8 mouse cellular contexts compared by ENCODE assay signal in the genomic region with DNA sequence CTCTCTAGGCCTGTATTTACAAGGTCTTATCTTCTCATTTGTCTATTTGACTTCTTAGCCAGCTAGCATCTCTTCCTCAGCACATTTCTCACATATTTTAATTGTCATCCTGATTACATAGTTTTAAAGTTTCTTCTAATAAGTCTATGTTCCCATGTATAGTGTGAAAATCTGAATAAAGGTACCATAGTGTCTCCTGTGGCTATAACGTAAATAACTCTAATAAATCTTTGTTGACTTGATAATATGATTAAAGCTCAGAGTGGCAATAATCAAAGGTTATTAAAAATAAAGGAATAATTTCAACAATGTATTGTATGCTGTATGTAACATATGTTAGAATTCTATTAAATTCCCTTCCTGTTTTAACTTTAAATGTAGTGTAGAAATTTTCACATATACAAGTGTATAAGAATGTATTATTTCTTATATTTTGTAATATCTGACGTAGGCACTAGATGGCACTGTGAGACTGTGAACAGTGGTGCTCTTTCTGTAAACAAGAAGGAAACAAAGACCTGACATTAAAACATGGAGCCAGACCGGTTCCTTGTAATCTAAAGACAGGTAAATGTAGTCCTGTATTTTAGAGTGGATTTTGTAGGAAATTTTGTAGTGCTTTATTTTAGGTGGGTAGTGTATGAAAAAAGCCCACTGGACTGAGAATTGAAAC.
DNase-seq lines count a peak whose midpoint lies in the region; ATAC-seq and TF ChIP-seq lines count a peak whose summit lies in the region.

No protein-coding gene starts in this region.

- TF ChIP-seq EP300 in MEL (IDR thresholded peaks at IDR 0.05; ENCODE audit: low read depth in 1 of 2, low read length in 2 of 2), result no peak

- no peak for TF ChIP-seq POLR2A in MEL (IDR thresholded peaks at IDR 0.05; ENCODE audit: control insufficient read depth in 1 of 2, insufficient read depth in 1 of 2, low read depth in 1 of 2, low read length in 2 of 2, poor library complexity in 1 of 2)

- H3K79me2 ChIP-seq in MEL (ENCODE audit: control insufficient read depth, insufficient read depth, low read length, poor library complexity), result no peaks in the 10 kb centered on the region

- no peak for DNase-seq in heart, adult 9 months (ENCODE audit: low spot score in 2 of 2)
- peak; percentile 55 for DNase-seq in MEL (ENCODE audit: low read depth, low spot score)
- DNase-seq in embryonic facial prominence, embryonic 11.5 days (ENCODE audit: low spot score), result peak; percentile 85
- no peak for DNase-seq in thymus, postnatal 25 days

- no peaks in the 10 kb centered on the region for H3K27me3 ChIP-seq in heart, embryonic 11.5 days (ENCODE audit: control insufficient read depth, insufficient read depth, low read length)
- no peaks in the 10 kb centered on the region for H3K27me3 ChIP-seq in MEL (ENCODE audit: control insufficient read depth in 1 of 2, insufficient read depth in 2 of 2, low read length in 2 of 2)
- H3K27me3 ChIP-seq in embryonic facial prominence, embryonic 11.5 days (ENCODE audit: control insufficient read depth, insufficient read depth, low read length), result no peaks in the 10 kb centered on the region
- H3K27me3 ChIP-seq in intestine, postnatal 0 days (replicated peaks; ENCODE audit: control insufficient read depth, insufficient read depth, low read length), result no peaks in the 10 kb centered on the region
- no peaks in the 10 kb centered on the region for H3K27me3 ChIP-seq in midbrain, embryonic 15.5 days (replicated peaks)

- peak; percentile 86 for TF ChIP-seq RAD21 in MEL (IDR thresholded peaks at IDR 0.05; ENCODE audit: low read depth, low read length)

- peak in 2 of 3 experiments; percentile 28 to 71; a peak in 3 of 6 replicates for TF ChIP-seq CTCF in MEL (IDR thresholded peaks at IDR 0.05 in 2 of 3, conservative IDR thresholded peaks at IDR 0.05 in 1 of 3; ENCODE audit: control insufficient read depth in 1 of 3, insufficient read depth in 1 of 3, low read depth in 2 of 3, low read length in 3 of 3, poor library complexity in 1 of 3, severe bottlenecking in 1 of 3)
- peak; percentile 83 for TF ChIP-seq CTCF in intestine, postnatal 0 days (IDR thresholded peaks at IDR 0.05; ENCODE audit: low read depth)

- no peak for ATAC-seq in heart, embryonic 11.5 days (replicated peaks; ENCODE audit: insufficient number of reproducible peaks, low FRiP score, low TSS enrichment)
- no peak for ATAC-seq in embryonic facial prominence, embryonic 11.5 days (replicated peaks; ENCODE audit: insufficient number of reproducible peaks, low FRiP score, low TSS enrichment, low read depth)
- ATAC-seq in intestine, postnatal 0 days, result no peak
- peak; percentile 88 for ATAC-seq in midbrain, embryonic 15.5 days (replicated peaks)
- no peak for ATAC-seq in megakaryocyte, adult 5-6 weeks (ENCODE audit: poor library complexity, severe bottlenecking)

- H3K4me3 ChIP-seq in heart, embryonic 11.5 days (ENCODE audit: low read depth, low read length), result no peak overlapping the region
- H3K4me3 ChIP-seq in MEL (ENCODE audit: control insufficient read depth in 1 of 2, insufficient read depth in 1 of 2, low read depth in 2 of 2, low read length in 2 of 2), result no peak overlapping the region
- H3K4me3 ChIP-seq in embryonic facial prominence, embryonic 11.5 days (ENCODE audit: low read depth, low read length), result no peak overlapping the region
- no peak overlapping the region for H3K4me3 ChIP-seq in intestine, postnatal 0 days (ENCODE audit: low read depth, low read length)
- H3K4me3 ChIP-seq in midbrain, embryonic 15.5 days, result no peak overlapping the region

- no peak overlapping the region for H3K9ac ChIP-seq in heart, embryonic 11.5 days (ENCODE audit: low read depth, low read length)
- H3K9ac ChIP-seq in MEL (ENCODE audit: control insufficient read depth, low read depth, low read length, poor library complexity, severe bottlenecking), result no peak overlapping the region
- no peak overlapping the region for H3K9ac ChIP-seq in embryonic facial prominence, embryonic 11.5 days (replicated peaks; ENCODE audit: low read length)
- H3K9ac ChIP-seq in intestine, postnatal 0 days (ENCODE audit: low read depth, low read length), result no peak overlapping the region
- H3K9ac ChIP-seq in midbrain, embryonic 15.5 days, result peak overlapping the region; percentile 9; the same call in 1 of the 2 replicates

- WGBS in heart, embryonic 11.5 days (ENCODE audit: insufficient replicate concordance), result 32% methylated on average over 3 of the region's 3 CpGs
- 30% methylated on average over 3 of the region's 3 CpGs for WGBS in embryonic facial prominence, embryonic 11.5 days
- WGBS in intestine, postnatal 0 days, result 30% methylated on average over 3 of the region's 3 CpGs
- 31% methylated on average over 3 of the region's 3 CpGs for WGBS in midbrain, embryonic 15.5 days

- no peaks in the 10 kb centered on the region for H3K36me3 ChIP-seq in heart, embryonic 11.5 days (ENCODE audit: control insufficient read depth, insufficient read depth, low read length)
- no peaks in the 10 kb centered on the region for H3K36me3 ChIP-seq in MEL (ENCODE audit: control insufficient read depth in 1 of 2, insufficient read depth in 2 of 2, low read length in 2 of 2)
- no peaks in the 10 kb centered on the region for H3K36me3 ChIP-seq in embryonic facial prominence, embryonic 11.5 days (replicated peaks; ENCODE audit: control insufficient read depth, insufficient read depth, low read depth, low read length)
- no peaks in the 10 kb centered on the region for H3K36me3 ChIP-seq in intestine, postnatal 0 days (ENCODE audit: control insufficient read depth, insufficient read depth)
- H3K36me3 ChIP-seq in midbrain, embryonic 15.5 days (replicated peaks), result no peaks in the 10 kb centered on the region

- H3K27ac ChIP-seq in heart, embryonic 11.5 days (ENCODE audit: low read depth, low read length), result no peak overlapping the region
- H3K27ac ChIP-seq in MEL (ENCODE audit: control insufficient read depth, low read depth, low read length), result no peak overlapping the region
- no peak overlapping the region for H3K27ac ChIP-seq in embryonic facial prominence, embryonic 11.5 days (replicated peaks; ENCODE audit: low read depth, low read length)
- no peak overlapping the region for H3K27ac ChIP-seq in intestine, postnatal 0 days (ENCODE audit: low read depth, low read length)
- peak overlapping the region; percentile 63 for H3K27ac ChIP-seq in midbrain, embryonic 15.5 days

- no peaks in the 10 kb centered on the region for H3K9me3 ChIP-seq in heart, embryonic 11.5 days (replicated peaks; ENCODE audit: control insufficient read depth, low read length)
- no peaks in the 10 kb centered on the region for H3K9me3 ChIP-seq in MEL (replicated peaks; ENCODE audit: insufficient read depth, low read length)
- no peaks in the 10 kb centered on the region for H3K9me3 ChIP-seq in embryonic facial prominence, embryonic 11.5 days (replicated peaks; ENCODE audit: control insufficient read depth, low read length)
- H3K9me3 ChIP-seq in intestine, postnatal 0 days (ENCODE audit: control insufficient read depth), result no peaks in the 10 kb centered on the region
- H3K9me3 ChIP-seq in midbrain, embryonic 15.5 days, result no peaks in the 10 kb centered on the region

- H3K4me2 ChIP-seq in heart, embryonic 11.5 days, result peak overlapping the region; percentile 37
- no peak overlapping the region for H3K4me2 ChIP-seq in embryonic facial prominence, embryonic 11.5 days (ENCODE audit: low read depth, low read length)
- H3K4me2 ChIP-seq in intestine, postnatal 0 days (replicated peaks; ENCODE audit: low read depth), result no peak overlapping the region
- H3K4me2 ChIP-seq in midbrain, embryonic 15.5 days, result peak overlapping the region; percentile 36

- no peaks in the 10 kb centered on the region for H3K4me1 ChIP-seq in heart, embryonic 11.5 days (ENCODE audit: control insufficient read depth, insufficient read depth, low read length)
- no peaks in the 10 kb centered on the region for H3K4me1 ChIP-seq in MEL (ENCODE audit: control insufficient read depth in 1 of 2, insufficient read depth in 2 of 2, low read length in 2 of 2)
- H3K4me1 ChIP-seq in embryonic facial prominence, embryonic 11.5 days (ENCODE audit: control insufficient read depth, insufficient read depth, low read length), result no peaks in the 10 kb centered on the region
- H3K4me1 ChIP-seq in intestine, postnatal 0 days (replicated peaks; ENCODE audit: control insufficient read depth, insufficient read depth, low read length), result no peaks in the 10 kb centered on the region
- peaks cover 4% of the 10 kb centered on the region for H3K4me1 ChIP-seq in midbrain, embryonic 15.5 days

TF ChIP-seq in MEL, 35 proteins besides CTCF, POLR2A, EP300 and RAD21:
- no peak for TF ChIP-seq TCF12 (IDR thresholded peaks at IDR 0.05; ENCODE audit: low read depth, low read length)
- no peak for TF ChIP-seq MAZ (IDR thresholded peaks at IDR 0.05; ENCODE audit: low read depth, low read length)
- peak; percentile 44 for TF ChIP-seq ZC3H11A (IDR thresholded peaks at IDR 0.05; ENCODE audit: low read depth, low read length)
- peak; percentile 70 for TF ChIP-seq SMC3 (IDR thresholded peaks at IDR 0.05; ENCODE audit: low read depth, low read length)
- no peak for TF ChIP-seq CHD1 (IDR thresholded peaks at IDR 0.05; ENCODE audit: low read depth, low read length)
- no peak for TF ChIP-seq ZMIZ1 (IDR thresholded peaks at IDR 0.05; ENCODE audit: low read depth, low read length)

Comparison
In these comparisons a context has a peak if more than half of its experiments do, and no peak if none do; other contexts are left out.
1. H3K4me2 ChIP-seq: peak in heart, embryonic 11.5 days (single experiment) and midbrain, embryonic 15.5 days (single experiment); none in embryonic facial prominence, embryonic 11.5 days (single experiment) and intestine, postnatal 0 days (single experiment).
2. DNase-seq: peak in MEL (single experiment) and embryonic facial prominence, embryonic 11.5 days (single experiment); none in heart, adult 9 months (0 of 2) and thymus, postnatal 25 days (single experiment).